Mouse (Mus musculus) midbrain, embryonic 16.5 days (tissue): Measurements from ENCODE around the gene Fbln2. TPM values are rescaled to one million over a fixed set of nuclear protein-coding genes. Genes with fewer than 3 reads are reported as not detected.

ENCODE experiments used
- ATAC-seq: fragments of 200-750 bp; cut with Nextera tagmentation; 2 replicates; pipeline ENCODE4 v1.8.0; 2017; ENCODE audit warnings: moderate TSS enrichment
- H3K27ac ChIP-seq: fragments of 300-500 bp; sonication (generic); 2 replicates; pipeline ENCODE4 v1.5.1; 2014; ENCODE audit warnings: mild to moderate bottlenecking, low read length, mixed read lengths
- H3K27me3 ChIP-seq: fragments of 300-500 bp; sonication (generic); 2 replicates; pipeline ENCODE4 v1.6.1; 2014; ENCODE audit warnings: low read depth, low read length, mixed read lengths; ENCODE audit not compliant: control insufficient read depth, insufficient read depth
- H3K36me3 ChIP-seq: fragments of 300-500 bp; sonication (generic); 2 replicates; pipeline ENCODE4 v1.6.1; 2014; ENCODE audit warnings: mild to moderate bottlenecking, low read length, moderate library complexity, mixed read lengths; ENCODE audit not compliant: control insufficient read depth, insufficient read depth
- H3K4me1 ChIP-seq: fragments of 300-500 bp; sonication (generic); 2 replicates; pipeline ENCODE4 v1.6.1; 2014; ENCODE audit warnings: mild to moderate bottlenecking, low read length, mixed read lengths; ENCODE audit not compliant: control insufficient read depth, insufficient read depth
- H3K4me2 ChIP-seq: fragments of 300-500 bp; sonication (generic); 2 replicates; pipeline ENCODE4 v1.6.1; 2014; ENCODE audit warnings: mild to moderate bottlenecking, low read length, mixed read lengths
- H3K4me3 ChIP-seq: fragments of 300-500 bp; sonication (generic); 2 replicates; pipeline ENCODE4 v1.5.1; 2014; ENCODE audit warnings: low read depth, mild to moderate bottlenecking, low read length, moderate library complexity, mixed read lengths
- H3K9ac ChIP-seq: fragments of 300-500 bp; sonication (generic); 2 replicates; pipeline ENCODE4 v1.6.1; 2014; ENCODE audit warnings: low read depth, low read length, mixed read lengths
- H3K9me3 ChIP-seq: fragments of 300-500 bp; sonication (generic); replicated peaks from 2 replicates; pipeline ENCODE4 v1.6.1; 2014; ENCODE audit warnings: mild to moderate bottlenecking, low read length, mixed read lengths; ENCODE audit not compliant: control insufficient read depth, poor library complexity, severe bottlenecking
- WGBS: fragments of 180-500 bp; shearing (Covaris S2); extraction: QIAGEN DNeasy Blood & Tissue Kit; methylation state at CpG from one replicate; pipeline ENCODE4 v1.1.7; 2014; 5-methylcytosine and 5-hydroxymethylcytosine counted together
- polyA plus RNA-seq: library from polyadenylated mRNA; unstranded; fragments of >200 nt; fragmentation: Nextera tagmentation; extraction: Ambion mirVana; gene quantifications from 2 replicates; pipeline ENCODE4 v1.2.1, GENCODE M21; 2015

Gene Fbln2
- polyA plus RNA-seq, 1 experiment from 2014 or later: 12.5 TPM

GRCm38 (mm10) chr6:91284521-91285449 lies 72.5 kb downstream of the Fbln2 start:
- Histone ChIP-seq H3K36me3 (no peaks in the 10 kb centered on the region), H3K27ac (peak overlapping the region; percentile 89), H3K27me3 (no peaks in the 10 kb centered on the region), H3K9ac (peak overlapping the region; percentile 66), H3K9me3 (no peaks in the 10 kb centered on the region), H3K4me1 (peaks cover 24% of the 10 kb centered on the region), H3K4me3 (peak overlapping the region; percentile 33), H3K4me2 (peak overlapping the region; percentile 72)
- 2% methylated on average over 32 of the region's 35 CpGs for WGBS
- ATAC-seq: peak; percentile 82

GRCm38 (mm10) chr6:91285450-91285790 lies 73.2 kb downstream of the Fbln2 start:
- peak overlapping the region; percentile 89 for H3K27ac ChIP-seq
- ATAC-seq: peak; percentile 79
- H3K36me3 ChIP-seq: no peaks in the 10 kb centered on the region
- H3K9me3 ChIP-seq: no peaks in the 10 kb centered on the region
- H3K27me3 ChIP-seq: no peaks in the 10 kb centered on the region
- H3K9ac ChIP-seq: peak overlapping the region; percentile 66
- peak overlapping the region; percentile 33 for H3K4me3 ChIP-seq
- peak overlapping the region; percentile 72 for H3K4me2 ChIP-seq
- 0% methylated on average over 28 of the region's 28 CpGs for WGBS
- H3K4me1 ChIP-seq: peaks cover 24% of the 10 kb centered on the region

GRCm38 (mm10) chr6:91285814-91286545 lies 73.7 kb downstream of the Fbln2 start:
- H3K4me1 ChIP-seq: peaks cover 24% of the 10 kb centered on the region
- peak overlapping the region; percentile 72 for H3K4me2 ChIP-seq
- H3K36me3 ChIP-seq: no peaks in the 10 kb centered on the region
- WGBS: 29% methylated on average over 30 of the region's 30 CpGs
- H3K4me3 ChIP-seq: peak overlapping the region; percentile 33
- H3K27me3 ChIP-seq: no peaks in the 10 kb centered on the region
- no peak overlapping the region for H3K27ac ChIP-seq
- no peaks in the 10 kb centered on the region for H3K9me3 ChIP-seq
- 0 out of 2 replicates have a peak, but pooled peaks have one; percentile 1 for ATAC-seq
- H3K9ac ChIP-seq: peak overlapping the region; percentile 66

- H3K27ac ChIP-seq: no peak overlapping the region
- no peaks in the 10 kb centered on the region for H3K36me3 ChIP-seq
- H3K9ac ChIP-seq: no peak overlapping the region; the same call in 1 of the 2 replicates
- no peaks in the 10 kb centered on the region for H3K27me3 ChIP-seq
- no peak overlapping the region for H3K4me3 ChIP-seq
- ATAC-seq: peak; percentile 19; the same call in 1 of the 2 replicates
- H3K9me3 ChIP-seq: no peaks in the 10 kb centered on the region
- H3K4me1 ChIP-seq: peaks cover 24% of the 10 kb centered on the region
- peak overlapping the region; percentile 72 for H3K4me2 ChIP-seq
- 1% methylated on average over 15 of the region's 15 CpGs for WGBS
Observed at GRCm38 (mm10) chr6:91286624-91287023, 74.4 kb downstream of the Fbln2 start.

- Histone ChIP-seq H3K27ac (no peak overlapping the region), H3K4me3 (no peak overlapping the region), H3K36me3 (no peaks in the 10 kb centered on the region), H3K4me1 (peaks cover 24% of the 10 kb centered on the region), H3K9me3 (no peaks in the 10 kb centered on the region), H3K4me2 (no peak overlapping the region), H3K27me3 (no peaks in the 10 kb centered on the region), H3K9ac (no peak overlapping the region)
- no peak for ATAC-seq
- WGBS: 56% methylated on average over 4 of the region's 4 CpGs
Observed at GRCm38 (mm10) chr6:91287148-91287547, 74.9 kb downstream of the Fbln2 start.

GRCm38 (mm10) chr6:91287636-91288035 lies 75.4 kb downstream of the Fbln2 start:
- no peaks in the 10 kb centered on the region for H3K36me3 ChIP-seq
- H3K9me3 ChIP-seq: no peaks in the 10 kb centered on the region
- H3K4me3 ChIP-seq: no peak overlapping the region
- H3K27ac ChIP-seq: no peak overlapping the region
- 71% methylated on average over 6 of the region's 6 CpGs for WGBS
- no peak overlapping the region for H3K9ac ChIP-seq
- no peaks in the 10 kb centered on the region for H3K27me3 ChIP-seq
- no peak overlapping the region for H3K4me2 ChIP-seq
- peaks cover 24% of the 10 kb centered on the region for H3K4me1 ChIP-seq
- ATAC-seq: no peak

GRCm38 (mm10) chr6:91288251-91288785 lies 76.1 kb downstream of the Fbln2 start:
- peaks cover 24% of the 10 kb centered on the region for H3K4me1 ChIP-seq
- H3K36me3 ChIP-seq: no peaks in the 10 kb centered on the region
- H3K4me3 ChIP-seq: no peak overlapping the region
- no peak for ATAC-seq
- WGBS: 51% methylated on average over 3 of the region's 3 CpGs
- H3K9ac ChIP-seq: no peak overlapping the region
- no peaks in the 10 kb centered on the region for H3K9me3 ChIP-seq
- no peaks in the 10 kb centered on the region for H3K27me3 ChIP-seq
- no peak overlapping the region for H3K27ac ChIP-seq
- H3K4me2 ChIP-seq: no peak overlapping the region

GRCm38 (mm10) chr6:91288961-91289360 lies 76.7 kb downstream of the Fbln2 start:
- H3K4me3 ChIP-seq: no peak overlapping the region
- 87% methylated on average over 1 of the region's 1 CpGs for WGBS

More at GRCm38 (mm10) chr6:91288961-91289360, 76.7 kb downstream of the Fbln2 start:
- Histone ChIP-seq H3K9me3 (no peaks in the 10 kb centered on the region), H3K27ac (no peak overlapping the region), H3K27me3 (no peaks in the 10 kb centered on the region), H3K4me2 (no peak overlapping the region), H3K36me3 (no peaks in the 10 kb centered on the region), H3K4me1 (peaks cover 24% of the 10 kb centered on the region), H3K9ac (no peak overlapping the region)
- no peak for ATAC-seq
